Mouse (Mus musculus) layer of hippocampus, postnatal 10 days (tissue): Measurements from ENCODE around the gene Ntf5. TPM values are rescaled to one million over a fixed set of nuclear protein-coding genes. Genes with fewer than 3 reads are reported as not detected.

Experiments used
- DNase-seq, 2 experiments: peaks; one replicate each; pipeline ENCODE4 v3.0.0; 2021; ENCODE audit warnings: low spot score in 2 of 2
- total RNA-seq, 2 experiments: library from RNA; stranded (reverse); gene quantifications; 2 replicates each; pipeline ENCODE4 v1.2.3; 2021

Ntf5 gene
- total RNA-seq, 2 experiments from 2014 or later, result 0.18 to 0.22 TPM

- DNase-seq, result peak; percentile 100
Measured at GRCm38 (mm10) chr7:45434203-45435015, 20.9 kb downstream of the Ntf5 start, which contains the start of gene Gys1. Gene Gys1 (plus strand): TSS chr7:45434844.

DNA sequence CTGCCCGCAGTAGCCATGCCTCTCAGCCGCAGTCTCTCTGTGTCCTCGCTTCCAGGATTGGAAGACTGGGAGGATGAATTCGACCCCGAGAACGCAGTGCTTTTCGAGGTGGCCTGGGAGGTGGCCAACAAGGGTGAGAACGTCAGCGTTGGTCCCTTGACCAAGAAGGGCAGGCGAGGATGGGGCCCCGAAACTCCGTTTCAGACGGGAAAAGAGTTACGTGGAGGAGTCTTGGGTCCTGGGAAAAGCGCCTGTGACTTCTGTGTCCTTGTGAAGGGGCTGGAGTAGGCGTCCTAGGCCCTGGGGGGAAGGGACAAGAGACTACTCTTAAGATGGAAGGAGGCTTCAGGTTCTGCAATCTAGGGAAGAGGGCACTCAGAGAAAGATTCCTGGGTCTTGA lies 21.5 kb downstream of the Ntf5 start:
- DNase-seq, result no peak

DNA sequence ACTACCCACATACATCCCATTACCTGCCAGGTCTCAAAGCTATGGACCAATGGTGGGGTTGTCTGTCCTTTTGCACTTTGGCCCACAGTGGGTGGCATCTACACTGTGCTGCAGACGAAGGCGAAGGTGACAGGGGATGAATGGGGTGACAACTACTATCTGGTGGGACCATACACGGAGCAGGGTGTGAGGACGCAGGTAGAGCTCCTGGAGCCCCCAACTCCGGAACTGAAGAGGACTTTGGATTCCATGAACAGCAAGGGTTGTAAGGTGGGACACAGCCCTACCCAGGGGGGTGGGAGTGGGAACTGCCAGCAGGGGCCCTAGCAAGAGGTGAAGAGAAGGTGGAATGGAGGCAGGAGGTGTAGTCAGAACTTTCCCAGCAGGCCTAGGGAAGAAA lies 22.9 kb downstream of the Ntf5 start:
- DNase-seq, result no peak

GRCm38 (mm10) chr7:45437046-45437445 lies 23.6 kb downstream of the Ntf5 start:
- no peak for DNase-seq

DNA sequence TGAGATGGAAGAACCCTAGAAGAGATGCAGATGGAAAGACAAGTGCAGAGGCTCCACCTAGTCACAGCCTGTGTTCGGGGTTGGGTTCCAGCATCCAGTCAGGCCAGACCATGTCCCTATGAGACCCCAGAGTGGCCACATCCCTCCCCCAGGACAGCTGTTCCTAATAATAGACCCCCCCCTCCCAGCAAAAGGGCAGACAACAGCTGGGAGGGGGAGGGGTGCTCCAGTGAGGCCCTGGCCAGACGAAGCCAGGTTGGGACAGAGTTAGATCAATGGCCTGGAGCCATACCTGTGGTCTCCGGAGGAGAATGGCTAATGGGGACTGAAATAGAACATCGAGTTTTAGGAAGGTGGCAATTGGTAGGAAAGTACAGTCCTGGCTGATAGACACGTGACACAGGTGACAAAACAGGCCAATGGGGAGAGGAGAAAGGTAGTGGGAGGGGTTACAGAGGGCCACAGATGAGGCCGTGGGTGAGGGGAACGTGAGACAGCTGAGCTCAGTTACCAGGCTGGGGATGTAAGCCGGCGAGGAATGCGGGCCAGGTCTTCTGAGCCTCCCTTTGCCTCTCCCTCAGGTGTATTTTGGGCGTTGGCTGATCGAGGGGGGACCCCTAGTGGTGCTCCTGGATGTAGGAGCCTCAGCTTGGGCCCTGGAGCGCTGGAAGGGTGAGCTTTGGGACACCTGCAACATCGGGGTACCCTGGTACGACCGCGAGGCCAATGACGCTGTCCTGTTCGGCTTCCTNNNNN lies 24.2 kb downstream of the Ntf5 start, which contains the start of gene Ruvbl2:
TSS of gene Ruvbl2 (minus strand) at position 576 of the 756 bp plus-strand sequence.
- no peak for DNase-seq

DNA sequence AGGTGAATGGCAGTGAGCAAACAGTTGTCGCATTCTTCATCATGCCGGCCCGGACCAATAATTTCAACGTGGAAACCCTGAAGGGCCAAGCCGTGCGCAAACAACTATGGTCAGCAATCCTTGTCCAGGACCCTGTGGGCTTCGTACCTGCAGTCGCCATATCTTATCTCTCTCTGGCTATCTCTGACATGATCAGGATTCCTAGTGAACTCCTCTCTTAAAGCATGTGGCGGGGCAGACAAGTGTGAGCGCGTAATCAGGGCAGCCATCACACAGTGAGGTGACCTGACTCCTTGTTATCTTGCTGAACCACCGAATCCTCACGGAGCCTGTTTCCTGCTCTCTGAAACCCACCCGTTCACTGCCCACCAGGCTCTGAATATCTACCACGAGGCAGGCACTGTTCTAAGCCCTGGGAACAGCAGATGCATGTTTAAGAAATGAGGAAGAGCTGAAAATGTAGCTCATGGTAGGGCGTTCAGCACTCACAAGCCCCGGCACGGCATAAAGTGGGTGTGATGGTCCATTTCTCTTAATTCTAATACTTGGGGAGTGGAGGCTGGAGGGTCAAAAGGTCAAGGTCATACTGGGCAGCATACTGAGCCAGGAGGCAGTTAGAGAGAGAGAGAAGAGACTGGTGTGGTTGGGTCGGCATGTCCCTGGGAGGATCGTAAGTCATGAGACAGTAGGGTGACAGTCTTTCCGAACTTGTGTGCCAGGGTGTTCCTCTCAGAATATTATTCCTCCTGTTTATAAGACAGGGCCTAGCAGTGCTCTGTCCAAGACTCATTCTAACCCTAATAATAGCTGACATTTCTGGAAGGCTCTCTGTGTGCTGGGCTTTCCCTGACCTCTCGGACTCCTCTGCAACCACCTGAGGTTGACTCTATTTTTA lies 30.3 kb downstream of the Ntf5 start:
- DNase-seq, result no peak

DNA sequence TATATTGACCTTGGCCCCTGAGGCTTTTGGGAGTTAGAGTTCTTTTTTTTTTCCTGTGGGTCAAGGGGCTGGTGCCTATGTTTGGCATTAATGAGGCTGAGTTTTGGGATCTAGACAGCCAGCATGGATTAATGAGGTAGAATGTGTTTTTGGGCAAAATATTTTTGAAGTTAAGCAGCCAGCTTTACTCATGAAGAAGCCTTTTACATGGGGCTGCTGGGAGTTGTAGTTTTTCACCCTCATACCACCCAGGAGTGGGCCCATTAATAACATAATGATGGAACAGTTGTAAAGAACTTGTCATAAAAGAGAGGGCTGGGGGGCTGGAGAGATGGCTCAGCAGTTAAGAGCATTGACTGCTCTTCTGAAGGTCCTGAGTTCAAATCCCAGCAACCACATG lies 33.1 kb downstream of the Ntf5 start:
- no peak for DNase-seq

GRCm38 (mm10) chr7:45447325-45447990 lies 34.0 kb downstream of the Ntf5 start:
- no peak for DNase-seq

GRCm38 (mm10) chr7:45449974-45450373 lies 36.5 kb downstream of the Ntf5 start:
- no peak for DNase-seq

DNA sequence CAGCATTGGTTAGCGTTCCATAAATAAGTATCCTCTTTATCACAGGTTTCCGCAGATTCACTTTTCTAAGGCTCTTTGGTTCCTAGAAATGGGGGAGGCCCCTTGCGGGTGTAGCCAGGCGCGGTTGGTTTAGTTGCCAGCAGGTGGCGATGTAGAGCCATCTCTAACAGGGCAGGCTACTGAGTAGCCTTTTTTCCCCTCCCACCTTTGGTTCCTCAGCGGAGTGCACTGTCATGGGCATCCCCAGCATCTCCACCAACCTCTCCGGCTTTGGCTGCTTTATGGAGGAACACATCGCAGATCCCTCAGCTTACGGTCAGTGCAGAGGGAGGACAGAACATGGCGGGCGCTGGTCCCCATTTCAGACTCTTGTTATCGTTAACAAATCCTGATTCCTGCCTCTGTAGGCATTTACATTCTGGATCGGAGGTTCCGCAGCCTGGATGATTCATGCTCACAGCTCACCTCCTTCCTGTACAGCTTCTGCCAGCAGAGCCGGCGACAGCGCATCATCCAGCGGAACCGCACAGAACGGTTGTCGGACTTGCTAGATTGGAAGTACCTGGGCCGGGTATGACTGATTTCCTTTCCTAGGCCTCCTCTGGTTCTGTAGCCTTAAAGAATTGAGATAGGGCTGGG lies 38.0 kb downstream of the Ntf5 start:
- peak; percentile 91 for DNase-seq

- DNase-seq, result no peak
Measured at GRCm38 (mm10) chr7:45454971-45455370, 41.5 kb downstream of the Ntf5 start.

DNA sequence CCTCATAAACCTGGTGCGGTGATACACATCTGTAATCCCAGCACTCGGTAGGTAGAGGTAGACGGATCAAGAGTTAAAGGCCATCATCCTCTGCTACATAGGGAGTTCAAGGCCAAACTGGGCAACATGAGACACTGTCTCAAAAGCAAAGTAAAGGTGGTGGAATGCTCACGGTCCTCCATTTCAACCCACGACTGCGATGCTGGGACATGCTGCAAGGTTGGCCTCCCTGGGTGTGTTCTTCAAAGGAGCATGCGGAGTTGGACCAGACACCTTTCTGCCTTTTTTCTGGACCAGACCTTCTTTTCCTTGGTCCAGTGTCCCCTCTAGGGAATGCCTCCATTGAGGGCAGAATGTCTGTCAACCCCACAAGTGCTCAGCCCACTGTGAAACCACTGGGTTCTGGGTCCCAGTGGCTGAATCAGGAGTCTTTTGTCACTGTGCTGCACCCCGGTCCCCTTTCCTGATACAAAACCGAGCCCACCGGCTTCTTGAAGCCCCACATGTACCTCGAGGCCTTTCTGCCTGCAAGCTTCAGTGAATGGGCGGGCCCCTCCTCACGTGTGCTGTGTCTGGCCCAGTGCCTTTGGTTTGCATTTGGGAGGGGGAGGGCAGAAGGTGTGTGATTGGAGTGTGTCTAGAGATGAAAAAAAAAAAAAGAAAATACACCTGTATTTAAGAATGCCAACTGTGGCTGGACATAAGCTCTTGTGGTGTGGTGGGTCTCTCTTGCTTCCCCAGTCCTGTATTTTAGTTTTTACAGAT lies 42.6 kb downstream of the Ntf5 start:
- DNase-seq, result no peak

DNA sequence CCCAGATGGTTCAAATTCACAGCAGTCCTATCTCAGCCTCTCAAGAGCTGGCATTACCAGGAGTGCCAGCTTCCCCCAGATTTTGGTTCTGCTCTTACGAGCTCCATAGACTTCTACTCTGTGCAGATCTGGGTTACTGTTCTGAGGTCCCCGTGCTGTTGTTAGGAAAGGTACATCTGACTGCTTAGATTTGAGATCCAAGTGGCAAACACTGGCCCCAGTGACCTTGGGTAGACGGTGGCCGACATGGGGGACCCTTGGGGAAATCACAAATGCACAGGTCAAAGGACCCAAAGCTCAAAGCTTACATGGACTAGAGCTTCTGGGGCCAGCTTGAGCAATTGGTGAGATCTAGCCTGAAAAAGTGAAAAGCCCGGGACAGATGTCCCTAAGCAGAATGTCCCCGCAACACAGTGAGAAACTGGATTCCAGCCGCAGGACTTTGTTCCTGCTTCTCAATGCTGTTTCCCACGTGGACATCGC lies 43.3 kb downstream of the Ntf5 start:
- no peak for DNase-seq

DNA sequence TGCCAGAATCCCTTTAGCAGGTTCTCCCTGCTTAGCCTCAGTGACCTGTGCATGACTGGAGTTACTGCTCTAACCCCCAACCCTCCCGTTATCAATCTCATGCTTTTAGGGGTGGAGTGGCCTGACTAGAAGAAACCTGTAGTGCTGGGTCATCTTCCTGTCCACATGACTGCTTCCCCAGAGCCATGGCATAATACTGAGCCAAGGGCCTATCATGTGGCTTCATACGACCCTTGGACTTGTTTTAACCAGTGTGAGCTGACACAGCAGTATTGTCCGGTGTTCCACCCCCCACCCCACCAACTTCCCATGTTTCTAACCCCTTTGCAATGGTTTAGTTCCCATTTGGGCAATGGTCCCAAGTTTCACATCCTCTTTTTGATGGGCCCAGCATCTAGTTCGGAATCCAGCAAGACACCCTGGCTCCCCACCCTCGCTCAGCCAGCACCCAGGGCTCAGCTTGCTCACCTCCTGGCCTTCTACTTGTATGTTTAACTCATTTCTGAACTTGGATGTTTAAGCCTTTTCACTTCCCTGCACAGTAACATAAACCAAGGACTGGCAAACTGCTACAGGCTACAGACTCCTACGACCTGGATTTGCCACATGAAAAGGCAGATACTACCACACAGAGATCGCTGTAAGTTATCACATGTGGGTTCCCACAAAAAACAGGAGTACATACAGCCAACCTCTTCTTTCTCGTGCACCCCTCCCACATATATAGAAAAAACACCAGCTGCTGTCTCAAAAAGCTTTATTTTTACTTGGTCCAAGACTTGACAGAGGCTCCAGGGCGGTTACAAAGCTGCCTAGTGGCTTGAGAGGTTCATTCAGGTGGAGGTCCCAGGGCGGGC lies 43.9 kb downstream of the Ntf5 start:
- no peak for DNase-seq

- peak; percentile 81 to 87 for DNase-seq
Measured at GRCm38 (mm10) chr7:45458748-45459563, 45.5 kb downstream of the Ntf5 start.

GRCm38 (mm10) chr7:45459564-45460140 lies 46.2 kb downstream of the Ntf5 start, which contains the start of gene Ftl1:
Gene Ftl1 (minus strand): TSS chr7:45459884.
- DNase-seq, result peak; percentile 93 to 95

GRCm38 (mm10) chr7:45460377-45460776 lies 46.9 kb downstream of the Ntf5 start:
- no peak for DNase-seq
